Mouse (Mus musculus): ENCODE measurements around the gene Hexim2. TPM values are rescaled to one million over a fixed set of nuclear protein-coding genes. Genes with fewer than 3 reads are reported as not detected.

The Hexim2 gene
- 1.7 TPM for total RNA-seq (2023)

GRCm38 (mm10) chr11:103131701-103132575 is at the start of gene Hexim2:
Hexim2 (plus strand) TSS chr11:103132429.

GRCm38 (mm10) chr11:103101481-103101865 is 30.8 kb upstream of the Hexim2 start, which contains the start of the genes Plcd3 and Acbd4:
Plcd3 (minus strand) TSS chr11:103101658.
Acbd4 (plus strand) TSS chr11:103101682.

GRCm38 (mm10) chr11:103116008-103116818 is 16.0 kb upstream of the Hexim2 start, which contains the start of gene Hexim1:
Hexim1 (plus strand) TSS chr11:103116231.

GRCm38 (mm10) chr11:103170494-103171285 is 38.5 kb downstream of the Hexim2 start, which contains the start of gene Fmnl1:
Fmnl1 (plus strand) TSS chr11:103171107.

Other genes with a start within 250 kb of the Hexim2 start
- gene Fam187a, start 247.3 kb upstream of the Hexim2 start, total RNA-seq (2023) = not detected
- not detected for gene Gfap, start 231.5 kb upstream of the Hexim2 start, total RNA-seq (2023)
- gene Kif18b, start 207.3 kb upstream of the Hexim2 start, total RNA-seq (2023) = 0.24 TPM
- not detected for gene C1ql1, start 185.7 kb upstream of the Hexim2 start, total RNA-seq (2023)
- gene Nmt1, start 104.2 kb upstream of the Hexim2 start, total RNA-seq (2023) = 63.5 TPM
- 15.8 TPM for gene Dcakd, start 104.1 kb upstream of the Hexim2 start, total RNA-seq (2023)
- gene Plcd3, start 30.8 kb upstream of the Hexim2 start, total RNA-seq (2023) = not detected
- gene Acbd4, start 30.7 kb upstream of the Hexim2 start, total RNA-seq (2023) = 41.5 TPM
- gene Hexim1, start 16.2 kb upstream of the Hexim2 start, total RNA-seq (2023) = 129 TPM
- gene Fmnl1, start 38.7 kb downstream of the Hexim2 start, total RNA-seq (2023) = 392 TPM
- gene 1700023F06Rik, start 76.1 kb downstream of the Hexim2 start, total RNA-seq (2023) = not detected
- gene Spata32, start 86.0 kb downstream of the Hexim2 start, total RNA-seq (2023) = not detected
- 69.7 TPM for gene Map3k14, start 135.0 kb downstream of the Hexim2 start, total RNA-seq (2023)
- 71.4 TPM for gene Arhgap27, start 231.3 kb downstream of the Hexim2 start, total RNA-seq (2023)